In the genomic region with DNA sequence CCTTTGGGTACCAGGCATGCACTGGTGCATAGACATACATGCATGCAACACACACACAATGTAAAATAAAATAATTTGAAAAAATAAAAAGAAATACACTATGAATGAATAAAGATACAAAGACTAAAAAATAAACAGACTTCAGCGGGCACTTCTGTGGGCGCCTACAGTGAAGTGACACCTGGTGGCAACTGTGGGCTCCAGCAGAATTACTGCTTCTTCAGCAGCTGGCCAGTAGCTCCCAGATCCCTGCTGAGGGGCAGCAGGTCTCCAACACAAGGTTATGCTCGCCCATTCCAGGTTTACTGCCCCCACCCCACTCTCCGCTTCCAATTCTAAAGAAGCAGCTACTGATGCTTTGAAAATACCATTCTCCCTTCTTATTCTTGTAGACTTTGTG, we compare ENCODE assay signal across 11 mouse cellular contexts. TPM values are rescaled to one million over a fixed set of nuclear protein-coding genes. Genes with fewer than 3 reads are reported as not detected.
DNase-seq lines count a peak whose midpoint lies in the region; ATAC-seq and TF ChIP-seq lines count a peak whose summit lies in the region.
"Had no signal": no experiment of that assay in that cellular context is flagged by ENCODE, and none has a peak within 500 bp of the region (broad histone marks: within the 10 kb centered on the region; RNA-seq: fewer than 3 reads in every experiment).

No protein-coding gene starts in this region.

- H3K36me3 ChIP-seq in hindbrain, embryonic 16.5 days (ENCODE audit: control insufficient read depth, insufficient read depth, low read length), result no peaks in the 10 kb centered on the region
- no peaks in the 10 kb centered on the region for H3K36me3 ChIP-seq in hindbrain, embryonic 10.5 days
- H3K36me3 ChIP-seq in MEL (ENCODE audit: control insufficient read depth in 1 of 2, insufficient read depth in 2 of 2, low read length in 2 of 2), result no peaks in the 10 kb centered on the region
- H3K36me3 ChIP-seq: heart, embryonic 15.5 days; limb, embryonic 15.5 days had no signal

- no peaks in the 10 kb centered on the region for H3K9me3 ChIP-seq in hindbrain, embryonic 16.5 days (ENCODE audit: control insufficient read depth, low read length)
- no peaks in the 10 kb centered on the region for H3K9me3 ChIP-seq in hindbrain, embryonic 10.5 days
- H3K9me3 ChIP-seq in MEL (replicated peaks; ENCODE audit: insufficient read depth, low read length), result no peaks in the 10 kb centered on the region
- H3K9me3 ChIP-seq: heart, embryonic 15.5 days; limb, embryonic 15.5 days had no signal

- 64% methylated on average over 4 of the region's 4 CpGs for WGBS in hindbrain, embryonic 16.5 days
- 60% methylated on average over 4 of the region's 4 CpGs for WGBS in hindbrain, embryonic 10.5 days

- TF ChIP-seq CTCF in MEL (IDR thresholded peaks at IDR 0.05 in 2 of 3, conservative IDR thresholded peaks at IDR 0.05 in 1 of 3; ENCODE audit: control insufficient read depth in 1 of 3, insufficient read depth in 1 of 3, low read depth in 2 of 3, low read length in 3 of 3, poor library complexity in 1 of 3, severe bottlenecking in 1 of 3), result peak in 2 of 3 experiments; percentile 58; a peak in 4 of 6 replicates

- TF ChIP-seq EP300 in MEL (IDR thresholded peaks at IDR 0.05; ENCODE audit: low read depth in 1 of 2, low read length in 2 of 2), result no peak

- H3K27ac ChIP-seq in hindbrain, embryonic 16.5 days (ENCODE audit: low read depth, low read length), result no peak overlapping the region
- no peak overlapping the region for H3K27ac ChIP-seq in hindbrain, embryonic 10.5 days
- H3K27ac ChIP-seq in MEL (ENCODE audit: control insufficient read depth, low read depth, low read length), result no peak overlapping the region
- H3K27ac ChIP-seq: heart, embryonic 15.5 days; limb, embryonic 15.5 days had no signal

- no peak for TF ChIP-seq POLR2A in MEL (IDR thresholded peaks at IDR 0.05; ENCODE audit: control insufficient read depth in 1 of 2, insufficient read depth in 1 of 2, low read depth in 1 of 2, low read length in 2 of 2, poor library complexity in 1 of 2)

- 0 out of 2 replicates have a peak, but pooled peaks have one; percentile 56 for ATAC-seq in hindbrain, embryonic 16.5 days
- ATAC-seq in megakaryocyte progenitor cell, adult 5-6 weeks (replicated peaks; ENCODE audit: poor library complexity), result peak; percentile 65

- no peaks in the 10 kb centered on the region for H3K4me1 ChIP-seq in hindbrain, embryonic 16.5 days (ENCODE audit: control insufficient read depth, insufficient read depth, low read depth, low read length)
- no peaks in the 10 kb centered on the region for H3K4me1 ChIP-seq in hindbrain, embryonic 10.5 days (replicated peaks)
- H3K4me1 ChIP-seq in MEL (ENCODE audit: control insufficient read depth in 1 of 2, insufficient read depth in 2 of 2, low read length in 2 of 2), result no peaks in the 10 kb centered on the region
- H3K4me1 ChIP-seq: heart, embryonic 15.5 days; limb, embryonic 15.5 days had no signal

- DNase-seq in hindbrain, embryonic 10.5 days (ENCODE audit: low spot score), result no peak
- DNase-seq in lung, postnatal 14 days, result peak; percentile 5
- no peak for DNase-seq in lung, adult 18-20 months
- peak; percentile 31 for DNase-seq in MEL (ENCODE audit: low read depth, low spot score)
- DNase-seq in left cerebral cortex, adult 11 months (ENCODE audit: low spot score), result no peak
- no peak for DNase-seq in right cerebral cortex, postnatal 25 days

- no peak overlapping the region for H3K9ac ChIP-seq in hindbrain, embryonic 16.5 days (ENCODE audit: low read depth, low read length)
- H3K9ac ChIP-seq in MEL (ENCODE audit: control insufficient read depth, low read depth, low read length, poor library complexity, severe bottlenecking), result no peak overlapping the region
- H3K9ac ChIP-seq: heart, embryonic 15.5 days; limb, embryonic 15.5 days had no signal

- TF ChIP-seq RAD21 in MEL (IDR thresholded peaks at IDR 0.05; ENCODE audit: low read depth, low read length), result peak; percentile 32

- no peaks in the 10 kb centered on the region for H3K79me2 ChIP-seq in MEL (ENCODE audit: control insufficient read depth, insufficient read depth, low read length, poor library complexity)

- 0 out of 2 replicates have a peak, but pooled peaks cover 2% of the 10 kb centered on the region for H3K27me3 ChIP-seq in hindbrain, embryonic 16.5 days (replicated peaks; ENCODE audit: control insufficient read depth, insufficient read depth, low read length)
- 0 out of 2 replicates have a peak, but pooled peaks cover 3% of the 10 kb centered on the region for H3K27me3 ChIP-seq in hindbrain, embryonic 10.5 days (ENCODE audit: insufficient read depth, poor library complexity, severe bottlenecking)
- H3K27me3 ChIP-seq in MEL (ENCODE audit: control insufficient read depth in 1 of 2, insufficient read depth in 2 of 2, low read length in 2 of 2), result no peaks in the 10 kb centered on the region
- H3K27me3 ChIP-seq: heart, embryonic 15.5 days; limb, embryonic 15.5 days had no signal

- no peak overlapping the region for H3K4me3 ChIP-seq in hindbrain, embryonic 16.5 days (ENCODE audit: low read length)
- no peak overlapping the region for H3K4me3 ChIP-seq in hindbrain, embryonic 10.5 days
- H3K4me3 ChIP-seq in MEL (ENCODE audit: control insufficient read depth in 1 of 2, insufficient read depth in 1 of 2, low read depth in 2 of 2, low read length in 2 of 2), result no peak overlapping the region
- H3K4me3 ChIP-seq: heart, embryonic 15.5 days; limb, embryonic 15.5 days; myocyte had no signal

- no peak overlapping the region for H3K4me2 ChIP-seq in hindbrain, embryonic 16.5 days (ENCODE audit: low read length)
- H3K4me2 ChIP-seq: heart, embryonic 15.5 days; limb, embryonic 15.5 days had no signal

TF ChIP-seq in MEL, 35 proteins besides CTCF, POLR2A, EP300 and RAD21:
- TF ChIP-seq ETS1 (IDR thresholded peaks at IDR 0.05; ENCODE audit: low read depth, low read length) (no peak), TAL1 (IDR thresholded peaks at IDR 0.05; ENCODE audit: low read length) (no peak), POLR2AphosphoS2 (IDR thresholded peaks at IDR 0.05; ENCODE audit: low read length) (no peak), CHD1 (IDR thresholded peaks at IDR 0.05; ENCODE audit: low read depth, low read length) (no peak), E2F4 (IDR thresholded peaks at IDR 0.05; ENCODE audit: borderline replicate concordance, low read depth, low read length) (no peak), ZC3H11A (IDR thresholded peaks at IDR 0.05; ENCODE audit: low read depth, low read length) (peak; percentile 30; the same call in 1 of the 2 replicates), HCFC1 (IDR thresholded peaks at IDR 0.05; ENCODE audit: low read depth, low read length) (no peak), SMC3 (IDR thresholded peaks at IDR 0.05; ENCODE audit: low read depth, low read length) (peak; percentile 75), RCOR1 (IDR thresholded peaks at IDR 0.05; ENCODE audit: low read depth, low read length) (no peak), GABPA (IDR thresholded peaks at IDR 0.05; ENCODE audit: low read depth, low read length) (no peak), CHD2 (IDR thresholded peaks at IDR 0.05; ENCODE audit: low read length) (no peak)

RNA-seq across cellular contexts. Expression of gene Necap1, which starts 6.4 kb away (rescaled TPM):
- 169 and 177 TPM in 2 replicates for polyA plus RNA-seq in hindbrain, embryonic 16.5 days (2015; fragmentation: Nextera tagmentation; extraction: Ambion mirVana)
- 60.9 and 61.0 TPM in 2 replicates for polyA plus RNA-seq in hindbrain, embryonic 10.5 days (2016; fragmentation: Nextera tagmentation; extraction: Ambion mirVana)
- total RNA-seq in MEL (2012; rRNA removed), result 11.7 and 11.9 TPM in 2 replicates
- polyA plus RNA-seq in MEL (2012; ENCODE audit: insufficient read depth in 1 of 2, insufficient read length in 2 of 2, low read depth in 1 of 2, low replicate concordance in 2 of 2, missing spikeins in 1 of 2), result 10 to 100 TPM in 1 of 2 experiments, not detected in 1; 19.1 TPM
- total RNA-seq in megakaryocyte progenitor cell, adult 5-6 weeks (2015), result 23.2 and 23.3 TPM in 2 replicates
- total RNA-seq in megakaryocyte progenitor cell, adult 5-6 weeks (2017), result 12.3 and 19.7 TPM in 2 replicates

RNA-seq across cellular contexts. Expression of gene C3ar1, which starts 12.0 kb away (rescaled TPM):
- 1.2 and 2.2 TPM in 2 replicates for polyA plus RNA-seq in hindbrain, embryonic 16.5 days (2015; fragmentation: Nextera tagmentation; extraction: Ambion mirVana)
- polyA plus RNA-seq in hindbrain, embryonic 10.5 days (2016; fragmentation: Nextera tagmentation; extraction: Ambion mirVana), result 1.7 and 2.2 TPM in 2 replicates
- 0.42 and 0.69 TPM in 2 replicates for total RNA-seq in MEL (2012; rRNA removed)
- under 1 TPM in 1 of 2 experiments, not detected in 1; 0.33 TPM for polyA plus RNA-seq in MEL (2012; ENCODE audit: insufficient read depth in 1 of 2, insufficient read length in 2 of 2, low read depth in 1 of 2, low replicate concordance in 2 of 2, missing spikeins in 1 of 2)
- 0.05 TPM in 1 of 2 replicates, not detected in the other for total RNA-seq in megakaryocyte progenitor cell, adult 5-6 weeks (2015)
- total RNA-seq in megakaryocyte progenitor cell, adult 5-6 weeks (2017), result not detected in 2 replicates

RNA-seq across cellular contexts. Expression of gene Foxj2, which starts 48.2 kb away (rescaled TPM):
- polyA plus RNA-seq in hindbrain, embryonic 16.5 days (2015; fragmentation: Nextera tagmentation; extraction: Ambion mirVana), result 6.7 and 8.3 TPM in 2 replicates
- 2.5 and 3.6 TPM in 2 replicates for polyA plus RNA-seq in hindbrain, embryonic 10.5 days (2016; fragmentation: Nextera tagmentation; extraction: Ambion mirVana)
- 2.0 and 2.2 TPM in 2 replicates for total RNA-seq in MEL (2012; rRNA removed)
- polyA plus RNA-seq in MEL (2012; ENCODE audit: insufficient read depth in 1 of 2, insufficient read length in 2 of 2, low read depth in 1 of 2, low replicate concordance in 2 of 2, missing spikeins in 1 of 2), result 1 to 10 TPM in 1 of 2 experiments, not detected in 1; 8.6 TPM
- 9.9 and 10.3 TPM in 2 replicates for total RNA-seq in megakaryocyte progenitor cell, adult 5-6 weeks (2015)
- total RNA-seq in megakaryocyte progenitor cell, adult 5-6 weeks (2017), result 3.0 and 3.5 TPM in 2 replicates

RNA-seq across cellular contexts. Expression of gene Clec4a1, which starts 53.7 kb away (rescaled TPM):
- 1.2 and 2.0 TPM in 2 replicates for polyA plus RNA-seq in hindbrain, embryonic 16.5 days (2015; fragmentation: Nextera tagmentation; extraction: Ambion mirVana)
- polyA plus RNA-seq in hindbrain, embryonic 10.5 days (2016; fragmentation: Nextera tagmentation; extraction: Ambion mirVana), result 0.60 and 1.8 TPM in 2 replicates
- not detected in 2 replicates for total RNA-seq in MEL (2012; rRNA removed)
- polyA plus RNA-seq in MEL (2012; ENCODE audit: insufficient read depth in 1 of 2, insufficient read length in 2 of 2, low read depth in 1 of 2, low replicate concordance in 2 of 2, missing spikeins in 1 of 2), result under 1 TPM in 1 of 2 experiments, not detected in 1; 0.06 TPM
- total RNA-seq in megakaryocyte progenitor cell, adult 5-6 weeks (2015), result 2.1 and 2.9 TPM in 2 replicates
- total RNA-seq in megakaryocyte progenitor cell, adult 5-6 weeks (2017), result 0.79 and 0.81 TPM in 2 replicates
- polyA plus RNA-seq: myocyte had no signal

Comparison
In these comparisons a context has a peak if more than half of its experiments do, and no peak if none do; other contexts are left out.
1. DNase-seq: peak in lung, postnatal 14 days (single experiment) and MEL (single experiment); none in hindbrain, embryonic 10.5 days (single experiment), lung, adult 18-20 months (0 of 2), left cerebral cortex, adult 11 months (single experiment) and right cerebral cortex, postnatal 25 days (single experiment).